Mouse (Mus musculus): ENCODE measurements around the gene Man2a2. TPM values are rescaled to one million over a fixed set of nuclear protein-coding genes. Genes with fewer than 3 reads are reported as not detected.

The Man2a2 gene
- polyA plus RNA-seq, 1 experiment from 2014 or later = 2.1 TPM

GRCm38 (mm10) chr7:80370649-80371040, 530 bp downstream of the Man2a2 start:
- Histone ChIP-seq H3K4me3 (ENCODE audit: low read depth, low read length) (peak overlapping the region; percentile 85), H3K9ac (replicated peaks) (peak overlapping the region; percentile 79), H3K9me3 (ENCODE audit: low read length) (no peaks in the 10 kb centered on the region), H3K36me3 (replicated peaks; ENCODE audit: insufficient read depth, low read length) (peaks cover 26% of the 10 kb centered on the region), H3K27ac (ENCODE audit: low read depth) (peak overlapping the region; percentile 87), H3K4me1 (ENCODE audit: insufficient read depth) (peaks cover 22% of the 10 kb centered on the region), H3K27me3 (ENCODE audit: insufficient read depth, low read length) (no peaks in the 10 kb centered on the region), H3K4me2 (ENCODE audit: low read depth, low read length) (peak overlapping the region; percentile 93)
- ATAC-seq = peak; percentile 53
- DNase-seq = peak; percentile 79
- under 1% methylated on average over 28 of the region's 31 CpGs for WGBS (ENCODE audit: insufficient replicate concordance)
- no peak for TF ChIP-seq EP300 (IDR thresholded peaks at IDR 0.05; ENCODE audit: low read depth)

GRCm38 (mm10) chr7:80369967-80370431, 1.2 kb downstream of the Man2a2 start:
- 25% methylated on average over 4 of the region's 4 CpGs for WGBS (ENCODE audit: insufficient replicate concordance)
- Histone ChIP-seq H3K4me2 (ENCODE audit: low read depth, low read length) (peak overlapping the region; percentile 93), H3K4me1 (ENCODE audit: insufficient read depth) (peaks cover 22% of the 10 kb centered on the region), H3K36me3 (replicated peaks; ENCODE audit: insufficient read depth, low read length) (peaks cover 27% of the 10 kb centered on the region), H3K27me3 (ENCODE audit: insufficient read depth, low read length) (no peaks in the 10 kb centered on the region), H3K9ac (replicated peaks) (peak overlapping the region; percentile 79), H3K9me3 (ENCODE audit: low read length) (no peaks in the 10 kb centered on the region), H3K27ac (ENCODE audit: low read depth) (peak overlapping the region; percentile 87), H3K4me3 (ENCODE audit: low read depth, low read length) (peak overlapping the region; percentile 85)
- no peak for DNase-seq
- TF ChIP-seq CTCF (IDR thresholded peaks at IDR 0.05; ENCODE audit: low read depth) = no peak
- no peak for TF ChIP-seq EP300 (IDR thresholded peaks at IDR 0.05; ENCODE audit: low read depth)
- peak; percentile 20; the same call in 1 of the 2 replicates for ATAC-seq

- peaks cover 27% of the 10 kb centered on the region for H3K36me3 ChIP-seq (replicated peaks; ENCODE audit: insufficient read depth, low read length)
- WGBS (ENCODE audit: insufficient replicate concordance) = 49% methylated on average over 5 of the region's 5 CpGs
- ATAC-seq (no peak), DNase-seq (no peak)
- peak overlapping the region; percentile 87; the same call in 1 of the 2 replicates for H3K27ac ChIP-seq (ENCODE audit: low read depth)
- no peaks in the 10 kb centered on the region for H3K27me3 ChIP-seq (ENCODE audit: insufficient read depth, low read length)
- H3K4me1 ChIP-seq (ENCODE audit: insufficient read depth) = peaks cover 22% of the 10 kb centered on the region
- H3K4me3 ChIP-seq (ENCODE audit: low read depth, low read length) = peak overlapping the region; percentile 85; the same call in 1 of the 2 replicates
- H3K9ac ChIP-seq (replicated peaks) = no peak overlapping the region
- TF ChIP-seq CTCF (IDR thresholded peaks at IDR 0.05; ENCODE audit: low read depth) (no peak), EP300 (IDR thresholded peaks at IDR 0.05; ENCODE audit: low read depth) (no peak)
- peak overlapping the region; percentile 93 for H3K4me2 ChIP-seq (ENCODE audit: low read depth, low read length)
- H3K9me3 ChIP-seq (ENCODE audit: low read length) = no peaks in the 10 kb centered on the region
These were observed 1.7 kb downstream of the Man2a2 start for GRCm38 (mm10) chr7:80369461-80369860.

GRCm38 (mm10) chr7:80368635-80369421, 2.3 kb downstream of the Man2a2 start:
- peak overlapping the region; percentile 11; the same call in 1 of the 2 replicates for H3K27ac ChIP-seq (ENCODE audit: low read depth)
- 0 out of 2 replicates have a peak, but pooled peaks have one; percentile 11 for ATAC-seq
- peak overlapping the region; percentile 93 for H3K4me2 ChIP-seq (ENCODE audit: low read depth, low read length)
- H3K36me3 ChIP-seq (replicated peaks; ENCODE audit: insufficient read depth, low read length) = peaks cover 30% of the 10 kb centered on the region
- H3K27me3 ChIP-seq (ENCODE audit: insufficient read depth, low read length) = no peaks in the 10 kb centered on the region
- H3K4me1 ChIP-seq (ENCODE audit: insufficient read depth) = peaks cover 22% of the 10 kb centered on the region
- H3K9ac ChIP-seq (replicated peaks) = no peak overlapping the region
- H3K9me3 ChIP-seq (ENCODE audit: low read length) = no peaks in the 10 kb centered on the region
- DNase-seq = no peak
- TF ChIP-seq EP300 (IDR thresholded peaks at IDR 0.05; ENCODE audit: low read depth) = no peak
- TF ChIP-seq CTCF (IDR thresholded peaks at IDR 0.05; ENCODE audit: low read depth) = no peak
- no peak overlapping the region for H3K4me3 ChIP-seq (ENCODE audit: low read depth, low read length)
- WGBS (ENCODE audit: insufficient replicate concordance) = 53% methylated on average over 20 of the region's 20 CpGs

GRCm38 (mm10) chr7:80368009-80368408, 3.2 kb downstream of the Man2a2 start:
- peaks cover 22% of the 10 kb centered on the region for H3K4me1 ChIP-seq (ENCODE audit: insufficient read depth)
- no peak overlapping the region for H3K4me3 ChIP-seq (ENCODE audit: low read depth, low read length)
- DNase-seq (no peak), ATAC-seq (no peak)
- H3K36me3 ChIP-seq (replicated peaks; ENCODE audit: insufficient read depth, low read length) = peaks cover 36% of the 10 kb centered on the region
- 83% methylated on average over 9 of the region's 9 CpGs for WGBS (ENCODE audit: insufficient replicate concordance)
- no peak overlapping the region for H3K4me2 ChIP-seq (ENCODE audit: low read depth, low read length)
- TF ChIP-seq CTCF (IDR thresholded peaks at IDR 0.05; ENCODE audit: low read depth) (no peak), EP300 (IDR thresholded peaks at IDR 0.05; ENCODE audit: low read depth) (no peak)
- no peaks in the 10 kb centered on the region for H3K27me3 ChIP-seq (ENCODE audit: insufficient read depth, low read length)
- no peak overlapping the region for H3K27ac ChIP-seq (ENCODE audit: low read depth)
- no peaks in the 10 kb centered on the region for H3K9me3 ChIP-seq (ENCODE audit: low read length)
- no peak overlapping the region for H3K9ac ChIP-seq (replicated peaks)

GRCm38 (mm10) chr7:80367232-80367631, 3.9 kb downstream of the Man2a2 start:
- DNase-seq (no peak), ATAC-seq (no peak)
- H3K4me1 ChIP-seq (ENCODE audit: insufficient read depth) = peaks cover 22% of the 10 kb centered on the region
- H3K27me3 ChIP-seq (ENCODE audit: insufficient read depth, low read length) = no peaks in the 10 kb centered on the region
- no peak overlapping the region for H3K9ac ChIP-seq (replicated peaks)
- 95% methylated on average over 7 of the region's 7 CpGs for WGBS (ENCODE audit: insufficient replicate concordance)
- peaks cover 44% of the 10 kb centered on the region for H3K36me3 ChIP-seq (replicated peaks; ENCODE audit: insufficient read depth, low read length)
- H3K9me3 ChIP-seq (ENCODE audit: low read length) = no peaks in the 10 kb centered on the region
- no peak overlapping the region for H3K27ac ChIP-seq (ENCODE audit: low read depth)
- no peak for TF ChIP-seq EP300 (IDR thresholded peaks at IDR 0.05; ENCODE audit: low read depth)
- TF ChIP-seq CTCF (IDR thresholded peaks at IDR 0.05; ENCODE audit: low read depth) = no peak
- no peak overlapping the region for H3K4me2 ChIP-seq (ENCODE audit: low read depth, low read length)
- H3K4me3 ChIP-seq (ENCODE audit: low read depth, low read length) = no peak overlapping the region

All from liver, postnatal 0 days (tissue).